Mouse (Mus musculus): ENCODE measurements around the gene Dynlt1c. TPM values are rescaled to one million over a fixed set of nuclear protein-coding genes. Genes with fewer than 3 reads are reported as not detected.
"Not testable (repeated sequence)": the region's sequence is repeated elsewhere in the genome, so short reads cannot be mapped to it uniquely, and the experiment has no call there.

The Dynlt1c gene
- polyA plus RNA-seq, 1 experiment = 5.2 TPM

GRCm38 (mm10) chr17:6640044-6640637 lies 38.7 kb downstream of the Dynlt1c start:
- H3K27me3 ChIP-seq (replicated peaks; ENCODE audit: control insufficient read depth, insufficient read depth, low read length); H3K4me1 ChIP-seq (ENCODE audit: control insufficient read depth, insufficient read depth, low read length); H3K36me3 ChIP-seq (ENCODE audit: control insufficient read depth, insufficient read depth, low read length); H3K4me3 ChIP-seq (ENCODE audit: insufficient read depth, low read depth, low read length); H3K27ac ChIP-seq (ENCODE audit: insufficient read depth, low read depth, low read length); DNase-seq: not testable (repeated sequence)
- 97% methylated on average over 10 of the region's 10 CpGs for WGBS

DNA sequence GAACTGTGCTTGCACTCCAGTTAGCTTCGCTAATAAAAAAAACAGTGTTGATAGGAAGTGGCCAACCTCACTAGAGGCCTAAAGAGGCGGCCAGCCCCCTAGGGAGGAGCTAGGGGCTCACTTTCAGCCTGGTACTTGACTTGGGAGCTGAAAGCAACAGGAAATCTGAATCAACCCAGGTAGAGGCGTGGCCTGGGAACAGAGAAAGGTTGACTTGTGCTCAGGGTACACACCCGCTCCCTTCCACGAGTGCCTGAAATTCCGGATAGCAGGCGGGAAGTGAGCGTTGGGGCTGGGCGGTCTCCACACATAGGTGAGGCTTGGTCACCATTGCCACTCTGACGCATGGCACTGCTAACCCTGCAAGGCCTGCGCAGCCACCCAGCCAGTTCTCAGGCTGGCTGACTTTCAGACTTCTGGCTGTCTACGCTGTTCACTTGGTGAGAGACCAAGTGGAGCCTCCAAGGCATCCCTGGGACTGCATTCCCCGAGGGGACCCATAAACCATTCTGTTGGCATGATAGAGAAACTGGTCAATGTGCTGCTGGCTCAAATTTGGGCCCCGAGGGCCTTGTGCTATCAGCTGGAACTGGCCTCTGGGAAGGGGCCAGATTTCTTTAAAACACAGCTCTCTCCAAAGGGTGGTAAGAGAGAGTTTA lies 39.4 kb downstream of the Dynlt1c start:
- not testable (repeated sequence) for H3K36me3 ChIP-seq (ENCODE audit: control insufficient read depth, insufficient read depth, low read length); H3K27me3 ChIP-seq (replicated peaks; ENCODE audit: control insufficient read depth, insufficient read depth, low read length); H3K27ac ChIP-seq (ENCODE audit: insufficient read depth, low read depth, low read length); DNase-seq; H3K4me3 ChIP-seq (ENCODE audit: insufficient read depth, low read depth, low read length); H3K4me1 ChIP-seq (ENCODE audit: control insufficient read depth, insufficient read depth, low read length)
- WGBS = 73% methylated on average over 14 of the region's 14 CpGs

GRCm38 (mm10) chr17:6644210-6644609 lies 42.7 kb downstream of the Dynlt1c start:
- not testable (repeated sequence) for H3K27me3 ChIP-seq (replicated peaks; ENCODE audit: control insufficient read depth, insufficient read depth, low read length); H3K27ac ChIP-seq (ENCODE audit: insufficient read depth, low read depth, low read length); H3K36me3 ChIP-seq (ENCODE audit: control insufficient read depth, insufficient read depth, low read length); H3K4me1 ChIP-seq (ENCODE audit: control insufficient read depth, insufficient read depth, low read length); DNase-seq; H3K4me3 ChIP-seq (ENCODE audit: insufficient read depth, low read depth, low read length)
- 87% methylated on average over 9 of the region's 9 CpGs for WGBS

- DNase-seq; H3K4me3 ChIP-seq (ENCODE audit: insufficient read depth, low read depth, low read length); H3K36me3 ChIP-seq (ENCODE audit: control insufficient read depth, insufficient read depth, low read length); H3K4me1 ChIP-seq (ENCODE audit: control insufficient read depth, insufficient read depth, low read length); H3K27me3 ChIP-seq (replicated peaks; ENCODE audit: control insufficient read depth, insufficient read depth, low read length); H3K27ac ChIP-seq (ENCODE audit: insufficient read depth, low read depth, low read length): not testable (repeated sequence)
- 90% methylated on average over 4 of the region's 4 CpGs for WGBS
Measured at GRCm38 (mm10) chr17:6644673-6645072, 43.2 kb downstream of the Dynlt1c start.

DNA sequence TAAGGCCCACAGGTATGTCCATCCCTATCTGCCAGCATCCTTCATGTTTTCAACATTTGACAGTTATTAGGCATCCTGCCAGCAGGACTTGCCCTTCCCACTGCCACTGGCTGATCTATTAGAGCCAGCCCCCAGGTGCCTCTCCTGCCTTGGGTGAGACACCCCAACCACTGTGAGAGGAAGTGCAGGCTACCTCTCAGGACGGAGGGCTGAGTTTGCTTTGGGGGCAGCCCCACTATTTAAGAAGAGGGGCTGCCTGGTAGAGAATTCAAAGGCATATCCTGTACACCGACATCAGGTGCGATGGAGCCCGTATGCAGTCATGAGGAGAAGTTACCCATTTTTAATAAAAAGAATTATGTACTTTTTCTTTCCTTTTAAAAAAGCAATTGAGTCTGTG lies 44.2 kb downstream of the Dynlt1c start:
- not testable (repeated sequence) for DNase-seq; H3K4me3 ChIP-seq (ENCODE audit: insufficient read depth, low read depth, low read length); H3K36me3 ChIP-seq (ENCODE audit: control insufficient read depth, insufficient read depth, low read length); H3K27ac ChIP-seq (ENCODE audit: insufficient read depth, low read depth, low read length); H3K27me3 ChIP-seq (replicated peaks; ENCODE audit: control insufficient read depth, insufficient read depth, low read length); H3K4me1 ChIP-seq (ENCODE audit: control insufficient read depth, insufficient read depth, low read length)
- 90% methylated on average over 4 of the region's 4 CpGs for WGBS

- H3K4me1 ChIP-seq (ENCODE audit: control insufficient read depth, insufficient read depth, low read length); H3K36me3 ChIP-seq (ENCODE audit: control insufficient read depth, insufficient read depth, low read length); DNase-seq; H3K27ac ChIP-seq (ENCODE audit: insufficient read depth, low read depth, low read length); H3K27me3 ChIP-seq (replicated peaks; ENCODE audit: control insufficient read depth, insufficient read depth, low read length); H3K4me3 ChIP-seq (ENCODE audit: insufficient read depth, low read depth, low read length): not testable (repeated sequence)
- WGBS = 95% methylated on average over 8 of the region's 8 CpGs
Measured at GRCm38 (mm10) chr17:6646841-6647240, 45.4 kb downstream of the Dynlt1c start.

DNA sequence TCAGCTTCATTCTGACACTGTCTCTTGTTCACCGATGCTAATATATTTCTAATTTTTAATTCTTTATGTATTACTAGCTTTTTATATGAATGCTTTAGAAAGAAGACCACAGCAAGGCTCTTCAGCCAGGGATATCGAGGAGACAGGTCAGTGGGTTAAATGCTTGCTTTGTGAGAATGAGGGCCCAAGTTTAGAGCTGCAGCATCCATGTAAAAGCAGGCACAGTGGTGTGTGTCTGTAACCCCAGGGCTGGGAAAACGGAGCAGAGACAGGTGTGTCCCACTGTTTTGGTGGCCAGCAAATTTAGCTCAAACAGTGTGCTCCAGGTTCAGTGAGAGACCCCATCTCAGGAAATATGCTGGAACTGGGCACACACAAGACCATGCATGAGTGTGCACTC lies 46.0 kb downstream of the Dynlt1c start:
- not testable (repeated sequence) for DNase-seq; H3K4me1 ChIP-seq (ENCODE audit: control insufficient read depth, insufficient read depth, low read length); H3K4me3 ChIP-seq (ENCODE audit: insufficient read depth, low read depth, low read length); H3K36me3 ChIP-seq (ENCODE audit: control insufficient read depth, insufficient read depth, low read length); H3K27me3 ChIP-seq (replicated peaks; ENCODE audit: control insufficient read depth, insufficient read depth, low read length); H3K27ac ChIP-seq (ENCODE audit: insufficient read depth, low read depth, low read length)
- WGBS = 95% methylated on average over 3 of the region's 3 CpGs

DNA sequence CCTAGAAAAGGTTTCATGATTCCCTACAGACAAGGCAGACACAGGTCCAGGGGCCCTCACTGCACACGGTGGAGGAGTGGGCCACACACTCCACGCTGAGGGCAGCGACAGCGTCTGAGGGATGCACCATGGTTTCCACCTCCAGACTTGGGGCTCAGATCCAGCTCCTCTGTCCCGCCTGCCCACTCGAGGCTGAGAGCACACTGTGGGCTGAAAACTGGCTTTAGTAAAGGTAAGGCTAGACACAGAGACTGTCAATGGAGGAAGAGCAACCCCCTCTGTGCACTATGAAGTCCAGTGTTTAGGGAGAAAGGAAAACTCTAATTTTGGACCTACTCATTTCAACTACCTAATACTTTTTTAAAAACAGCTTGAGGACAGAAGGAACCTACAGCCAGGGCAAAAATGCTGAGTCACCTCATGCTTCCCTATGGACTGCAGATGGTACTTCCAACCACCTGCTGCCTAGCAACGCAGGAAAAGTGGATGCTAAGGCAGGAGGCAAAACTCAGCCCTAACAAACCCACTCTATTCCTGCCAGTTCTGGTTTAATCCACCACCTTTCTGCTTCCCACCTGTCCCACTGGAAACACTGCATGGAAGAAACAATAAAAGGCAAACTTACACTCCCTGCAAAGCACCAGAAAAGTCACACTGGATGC lies 49.6 kb downstream of the Dynlt1c start:
- DNase-seq; H3K4me3 ChIP-seq (ENCODE audit: insufficient read depth, low read depth, low read length); H3K36me3 ChIP-seq (ENCODE audit: control insufficient read depth, insufficient read depth, low read length); H3K4me1 ChIP-seq (ENCODE audit: control insufficient read depth, insufficient read depth, low read length); H3K27ac ChIP-seq (ENCODE audit: insufficient read depth, low read depth, low read length); H3K27me3 ChIP-seq (replicated peaks; ENCODE audit: control insufficient read depth, insufficient read depth, low read length): not testable (repeated sequence)
- 92% methylated on average over 6 of the region's 7 CpGs for WGBS

DNA sequence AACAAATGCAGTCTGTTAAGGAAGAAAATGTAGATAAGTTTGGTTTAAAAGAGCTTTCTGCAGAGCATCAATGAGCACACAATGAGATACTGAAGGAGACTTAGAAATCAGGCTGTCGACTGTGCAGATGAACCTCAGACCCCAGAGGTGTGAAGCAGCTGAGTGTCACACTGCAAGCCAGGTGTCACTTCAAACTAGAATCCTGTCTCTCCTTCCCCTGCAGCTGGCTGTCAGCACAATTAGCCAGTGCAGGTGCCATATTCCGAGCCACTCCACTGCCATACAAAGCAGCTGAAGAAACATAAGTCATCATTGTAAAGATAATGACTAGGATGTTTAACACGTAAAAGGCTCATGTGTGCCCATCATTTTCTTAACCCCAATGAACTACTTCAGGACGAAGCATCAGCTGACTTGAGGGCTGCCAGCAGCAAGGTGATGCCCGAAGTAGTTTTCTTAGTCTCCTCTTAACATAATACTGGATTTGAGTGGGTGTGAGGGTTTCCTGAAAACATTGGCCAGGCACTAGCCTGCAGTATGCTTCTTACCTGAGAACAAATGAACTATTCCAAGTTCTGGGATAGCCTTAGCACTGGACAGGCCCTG lies 52.0 kb downstream of the Dynlt1c start:
- DNase-seq; H3K27ac ChIP-seq (ENCODE audit: insufficient read depth, low read depth, low read length); H3K4me1 ChIP-seq (ENCODE audit: control insufficient read depth, insufficient read depth, low read length); H3K27me3 ChIP-seq (replicated peaks; ENCODE audit: control insufficient read depth, insufficient read depth, low read length); H3K36me3 ChIP-seq (ENCODE audit: control insufficient read depth, insufficient read depth, low read length); H3K4me3 ChIP-seq (ENCODE audit: insufficient read depth, low read depth, low read length): not testable (repeated sequence)
- WGBS = 91% methylated on average over 5 of the region's 5 CpGs

DNA sequence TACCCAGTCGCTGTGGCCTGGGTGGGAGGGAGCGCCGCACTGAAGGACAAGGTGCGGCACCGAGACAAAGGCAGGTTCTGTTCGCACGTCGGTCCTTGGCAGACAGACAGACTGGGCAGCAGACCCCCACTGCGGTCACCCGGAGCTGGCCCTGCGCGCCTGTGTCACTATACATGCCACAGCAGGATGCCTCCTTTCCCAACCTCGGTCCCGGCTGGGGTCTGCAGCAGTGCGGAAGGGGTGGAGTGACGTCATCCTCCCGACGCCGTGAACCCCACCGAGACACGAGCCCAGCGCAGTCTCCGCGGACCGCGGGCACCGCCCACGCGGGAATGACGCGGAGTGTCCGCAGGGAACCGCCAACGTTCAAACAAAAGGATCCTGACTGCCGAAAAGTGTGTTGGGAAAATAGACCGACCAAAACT lies 53.6 kb downstream of the Dynlt1c start:
- DNase-seq = peak; percentile 71

More for the DNA sequence above, 53.6 kb downstream of the Dynlt1c start:
- not testable (repeated sequence) for H3K36me3 ChIP-seq (ENCODE audit: control insufficient read depth, insufficient read depth, low read length); H3K27ac ChIP-seq (ENCODE audit: insufficient read depth, low read depth, low read length); H3K4me1 ChIP-seq (ENCODE audit: control insufficient read depth, insufficient read depth, low read length); H3K27me3 ChIP-seq (replicated peaks; ENCODE audit: control insufficient read depth, insufficient read depth, low read length)
- whole genome bisulfite sequencing = 1% methylated on average over 36 of the region's 36 CpGs
- peak overlapping the region; percentile 47 for H3K4me3 ChIP-seq (ENCODE audit: insufficient read depth, low read depth, low read length)
